Mouse (Mus musculus): ENCODE measurements around the gene Aida. TPM values are rescaled to one million over a fixed set of nuclear protein-coding genes. Genes with fewer than 3 reads are reported as not detected.
"Not testable (repeated sequence)": the region's sequence is repeated elsewhere in the genome, so short reads cannot be mapped to it uniquely, and the experiment has no call there.

Gene Aida
- 10 to 100 TPM; 41.3 to 51.6 TPM for total RNA-seq (2021)
- long read RNA-seq, experiment 1, full-length matches to known transcripts, result 35 of 46 reads
- long read RNA-seq, experiment 1, partial matches to known transcripts, result 5 of 46 reads
- long read RNA-seq, experiment 1, other reads (novel, unspliced or antisense), result 6 of 46 reads
- long read RNA-seq, experiment 2, full-length matches to known transcripts, result 7 of 11 reads
- long read RNA-seq, experiment 2, partial matches to known transcripts, result 0 of 11 reads
- long read RNA-seq, experiment 2, other reads (novel, unspliced or antisense), result 4 of 11 reads

- peak; percentile 49 for DNase-seq
These were observed at the start of gene Aida for GRCm38 (mm10) chr1:183296465-183296864. Aida (plus strand) TSS chr1:183296590.

- no peak for DNase-seq
These were observed 48.2 kb upstream of the Aida start for GRCm38 (mm10) chr1:183248144-183248543.

- DNase-seq, result no peak
These were observed 45.8 kb upstream of the Aida start for GRCm38 (mm10) chr1:183250612-183251011.

- no peak for DNase-seq
These were observed 44.6 kb upstream of the Aida start for GRCm38 (mm10) chr1:183251818-183252217.

- DNase-seq, result no peak
These were observed 43.8 kb upstream of the Aida start for GRCm38 (mm10) chr1:183252574-183252973.

- DNase-seq, result no peak
These were observed 32.0 kb upstream of the Aida start for GRCm38 (mm10) chr1:183264145-183265008.

- DNase-seq, result no peak
These were observed 30.4 kb upstream of the Aida start for GRCm38 (mm10) chr1:183265921-183266467.

- no peak for DNase-seq
These were observed 28.7 kb upstream of the Aida start for GRCm38 (mm10) chr1:183267666-183268065.

GRCm38 (mm10) chr1:183272867-183273818 is 23.2 kb upstream of the Aida start:
- DNase-seq, result peak; percentile 10

GRCm38 (mm10) chr1:183274385-183274784 is 22.0 kb upstream of the Aida start:
- no peak for DNase-seq

- DNase-seq, result no peak
These were observed 20.6 kb upstream of the Aida start for GRCm38 (mm10) chr1:183275763-183276162.

GRCm38 (mm10) chr1:183288351-183288750 is 8.0 kb upstream of the Aida start:
- no peak for DNase-seq

- DNase-seq, result no peak
These were observed 6.8 kb upstream of the Aida start for GRCm38 (mm10) chr1:183289576-183289975.

- DNase-seq, result peak; percentile 98
These were observed 540 bp downstream of the Aida start, which contains the start of gene Brox for GRCm38 (mm10) chr1:183296877-183297383. Brox (minus strand) TSS chr1:183297269.

GRCm38 (mm10) chr1:183297473-183297885 is 1.1 kb downstream of the Aida start:
- no peak for DNase-seq

GRCm38 (mm10) chr1:183297886-183298489 is 1.6 kb downstream of the Aida start:
- peak; percentile 41 for DNase-seq

GRCm38 (mm10) chr1:183299161-183299560 is 2.8 kb downstream of the Aida start:
- DNase-seq, result peak; percentile 93

- DNase-seq, result no peak
These were observed 11.2 kb downstream of the Aida start for GRCm38 (mm10) chr1:183307555-183307954.

GRCm38 (mm10) chr1:183308476-183308875 is 12.1 kb downstream of the Aida start:
- no peak for DNase-seq

GRCm38 (mm10) chr1:183309601-183310000 is 13.2 kb downstream of the Aida start:
- not testable (repeated sequence) for DNase-seq

- DNase-seq, result no peak
These were observed 15.7 kb downstream of the Aida start for GRCm38 (mm10) chr1:183312076-183312475.
